28 mouse cellular contexts compared by ENCODE assay signal in genomic region chr3:95463852-95464251, GRCm38 (mm10). TPM values are rescaled to one million over a fixed set of nuclear protein-coding genes. Genes with fewer than 3 reads are reported as not detected.
"Had no signal": no experiment of that assay in that cellular context is flagged by ENCODE, and none has a peak within 500 bp of the region (broad histone marks: within the 10 kb centered on the region; RNA-seq: fewer than 3 reads in every experiment).

No protein-coding gene starts in this region.

- H3K27me3 ChIP-seq: embryonic facial prominence, embryonic 12.5 days; embryonic facial prominence, embryonic 13.5 days; embryonic facial prominence, embryonic 15.5 days; forebrain, embryonic 12.5 days; forebrain, embryonic 13.5 days; forebrain, embryonic 15.5 days had no signal

- DNase-seq: cerebellum, adult 8-10 months; cerebellum, adult 9-11 months; cerebellum, postnatal 10 days; cerebellum, postnatal 14 days; cerebellum, postnatal 25 days; cerebellum, postnatal 36 days; embryo, embryonic 11 days; forebrain, postnatal 0 days; gastrocnemius, adult 2 months; gastrocnemius, postnatal 10 days; gastrocnemius, postnatal 14 days; gastrocnemius, postnatal 25 days; gastrocnemius, postnatal 36 days; heart, adult 18-20 months; heart, adult 2 months had no signal

- ATAC-seq: forebrain, embryonic 13.5 days; forebrain, embryonic 14.5 days; forebrain, embryonic 15.5 days; forebrain, embryonic 16.5 days; forebrain, postnatal 0 days had no signal

- H3K9ac ChIP-seq: embryonic facial prominence, embryonic 12.5 days; embryonic facial prominence, embryonic 13.5 days; embryonic facial prominence, embryonic 15.5 days; forebrain, embryonic 12.5 days; forebrain, embryonic 13.5 days; forebrain, embryonic 15.5 days; forebrain, postnatal 0 days had no signal

- H3K27ac ChIP-seq: embryonic facial prominence, embryonic 10.5 days; embryonic facial prominence, embryonic 12.5 days; embryonic facial prominence, embryonic 13.5 days; embryonic facial prominence, embryonic 15.5 days; forebrain, embryonic 10.5 days; forebrain, embryonic 12.5 days; forebrain, embryonic 13.5 days; forebrain, embryonic 15.5 days; gastrocnemius, adult 2 months; heart, adult 2 months had no signal

- H3K4me1 ChIP-seq: embryonic facial prominence, embryonic 10.5 days; embryonic facial prominence, embryonic 12.5 days; embryonic facial prominence, embryonic 13.5 days; embryonic facial prominence, embryonic 15.5 days; forebrain, embryonic 10.5 days; forebrain, embryonic 12.5 days; forebrain, embryonic 13.5 days; forebrain, embryonic 15.5 days had no signal

- H3K4me2 ChIP-seq: embryonic facial prominence, embryonic 12.5 days; embryonic facial prominence, embryonic 13.5 days; embryonic facial prominence, embryonic 15.5 days; forebrain, embryonic 12.5 days; forebrain, embryonic 13.5 days; forebrain, embryonic 15.5 days had no signal

- H3K9me3 ChIP-seq: embryonic facial prominence, embryonic 10.5 days; embryonic facial prominence, embryonic 12.5 days; embryonic facial prominence, embryonic 13.5 days; embryonic facial prominence, embryonic 15.5 days; forebrain, embryonic 10.5 days; forebrain, embryonic 12.5 days; forebrain, embryonic 13.5 days; forebrain, embryonic 15.5 days had no signal

- H3K4me3 ChIP-seq: embryonic facial prominence, embryonic 10.5 days; embryonic facial prominence, embryonic 12.5 days; embryonic facial prominence, embryonic 13.5 days; embryonic facial prominence, embryonic 15.5 days; erythroblast, embryonic 14.5 days; forebrain, embryonic 10.5 days; forebrain, embryonic 12.5 days; forebrain, embryonic 13.5 days; forebrain, embryonic 15.5 days; gastrocnemius, adult 2 months; heart, adult 2 months had no signal

RNA-seq across cellular contexts. Expression of gene Ctsk, which starts 35.2 kb away (rescaled TPM):
- total RNA-seq: common myeloid progenitor, adult 5-6 weeks; granulocyte monocyte progenitor cell, adult 5-6 weeks had no signal
- polyA plus RNA-seq: erythroblast, embryonic 14.5 days had no signal
